Mouse (Mus musculus): ENCODE measurements at regions not wholly inside any gene's neighbourhood (a gene's known extent, or its start where the extent isn't known, plus 50 kb on each side); places are given as distances from the start of the nearest gene placed in this dataset.
"Not testable (repeated sequence)": the region's sequence is repeated elsewhere in the genome, so short reads cannot be mapped to it uniquely, and the experiment has no call there.

- no peak for DNase-seq
Measured at GRCm38 (mm10) chr9:84461441-84461840, 536.5 kb downstream of the Bckdhb start.

DNA sequence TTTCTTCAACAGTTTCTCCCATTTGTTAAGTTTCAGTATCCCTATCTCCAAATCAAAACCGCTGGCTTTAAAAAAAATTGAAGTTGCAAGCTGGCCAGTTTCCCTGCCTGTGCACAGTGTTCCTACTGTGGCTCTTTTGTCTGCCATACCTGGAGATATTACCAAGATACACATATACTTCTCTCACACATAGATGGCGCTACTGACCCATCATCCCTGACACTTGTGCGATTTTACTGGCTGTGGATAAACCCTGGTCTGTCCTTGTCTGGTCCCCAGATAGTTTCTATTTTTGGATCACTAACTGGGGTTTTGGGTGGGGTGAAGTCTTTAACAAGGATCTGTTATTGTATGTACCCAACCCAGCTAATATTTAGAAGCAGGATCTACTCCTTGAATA, 541.8 kb downstream of the Bckdhb start:
- DNase-seq = peak; percentile 38

- no peak for DNase-seq
Measured at GRCm38 (mm10) chr9:84472696-84473095, 547.8 kb downstream of the Bckdhb start.

GRCm38 (mm10) chr9:84475906-84476305, 551.0 kb downstream of the Bckdhb start:
- no peak for DNase-seq

DNA sequence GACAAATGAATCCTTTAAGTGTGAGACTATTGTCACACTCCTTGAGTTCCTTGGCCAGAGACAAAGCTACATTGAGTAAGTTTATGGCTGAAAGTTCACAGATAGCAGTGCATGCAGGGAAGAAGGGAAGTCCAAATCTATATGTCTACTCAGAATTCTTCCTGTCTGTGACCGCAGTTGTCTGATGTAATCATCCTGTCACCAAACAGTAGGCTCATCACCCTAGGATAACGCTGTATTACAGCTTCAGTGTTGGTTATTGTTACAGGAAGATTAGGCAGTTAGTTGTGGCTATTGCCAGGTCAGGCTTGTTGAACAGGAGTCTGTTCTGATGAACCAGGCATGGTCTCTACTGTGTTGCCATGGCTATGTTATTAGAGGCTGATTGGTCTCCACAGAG, 574.6 kb downstream of the Bckdhb start:
- DNase-seq = no peak

DNA sequence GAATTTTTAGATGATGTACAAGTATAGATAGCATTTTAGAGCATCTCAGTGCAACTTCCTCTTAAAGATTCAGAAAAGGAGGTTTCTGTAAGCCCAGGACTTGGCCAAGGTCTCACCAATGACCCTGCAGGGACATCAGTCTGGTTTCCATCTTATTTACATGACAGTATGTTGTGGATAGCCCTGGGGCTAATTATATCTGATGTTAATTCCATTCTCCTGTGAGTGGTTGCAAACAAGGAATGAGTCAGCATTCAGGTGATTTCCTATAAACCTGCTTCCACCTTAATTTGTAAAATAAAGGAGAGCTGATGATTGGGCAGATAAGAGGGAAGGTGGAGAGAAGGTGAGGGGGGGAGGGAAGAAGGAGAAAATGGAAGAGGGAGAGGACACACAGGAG, 578.0 kb downstream of the Bckdhb start:
- not testable (repeated sequence) for DNase-seq

- no peak for DNase-seq
Measured at GRCm38 (mm10) chr9:84517064-84517463, 592.1 kb downstream of the Bckdhb start.

- no peak for DNase-seq
Measured at GRCm38 (mm10) chr9:84545431-84545830, 620.5 kb downstream of the Bckdhb start.

GRCm38 (mm10) chr9:84548012-84548660, 623.2 kb downstream of the Bckdhb start:
- peak; percentile 39 for DNase-seq

DNA sequence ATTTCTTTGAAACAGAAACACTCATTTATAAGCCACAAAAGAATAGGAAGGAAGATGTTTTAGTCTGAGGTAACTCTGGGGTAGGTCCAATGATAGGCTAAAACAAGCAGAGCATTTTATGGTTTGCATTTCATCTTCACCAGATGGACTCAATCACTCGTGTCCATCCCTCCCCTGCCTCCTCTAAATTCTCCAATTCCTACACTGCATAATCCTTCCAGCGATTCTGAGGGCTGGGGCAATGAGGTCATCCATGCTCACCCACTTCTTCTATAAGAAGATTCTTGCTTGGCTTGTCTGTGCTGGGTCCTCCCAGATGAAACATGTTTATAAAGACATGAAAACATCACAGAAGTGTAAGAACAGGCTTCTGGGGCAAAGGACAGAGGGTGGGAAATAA, 630.3 kb downstream of the Bckdhb start:
- peak; percentile 25 for DNase-seq

- no peak for DNase-seq
Measured at GRCm38 (mm10) chr9:84556261-84556844, 631.4 kb downstream of the Bckdhb start.

GRCm38 (mm10) chr9:84558346-84558745, 633.4 kb downstream of the Bckdhb start:
- no peak for DNase-seq

- no peak for DNase-seq
Measured at GRCm38 (mm10) chr9:84569533-84569932, 644.6 kb downstream of the Bckdhb start.

GRCm38 (mm10) chr9:84577781-84578180, 652.8 kb downstream of the Bckdhb start:
- no peak for DNase-seq

- DNase-seq = no peak
Measured at GRCm38 (mm10) chr9:84587791-84588190, 662.8 kb downstream of the Bckdhb start.

GRCm38 (mm10) chr9:84594724-84595123, 669.8 kb downstream of the Bckdhb start:
- DNase-seq = peak; percentile 10

All from kidney, postnatal 10 days (tissue).